Mouse (Mus musculus) induced T-regulatory cell, adult 2 months (primary cell): ENCODE results near the gene Ccdc172.

ENCODE experiments used
- DNase-seq: peaks from one replicate; pipeline ENCODE4 v3.0.0-alpha.2; 2012; ENCODE audit warnings: low read depth

Ccdc172 gene

DNA sequence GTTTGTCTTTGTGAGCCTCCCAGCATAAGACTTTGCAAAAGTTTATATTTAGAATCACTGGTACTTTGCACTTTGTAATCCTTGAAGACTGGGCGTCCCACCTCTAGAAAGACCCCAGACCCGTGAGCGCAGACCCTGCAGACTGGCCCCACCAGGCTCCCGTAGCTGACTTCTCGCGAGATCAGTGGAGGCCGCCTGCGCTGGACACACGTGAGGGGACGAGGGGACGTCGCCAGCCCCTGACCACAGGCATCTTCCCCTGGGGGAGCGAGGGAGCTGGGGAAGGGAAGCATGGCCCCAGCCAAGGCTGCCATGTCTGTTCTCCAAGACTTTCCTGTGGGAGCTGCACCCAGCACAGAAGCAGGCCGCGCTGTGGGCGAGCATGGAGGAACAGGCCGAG, at the start of gene Ccdc172:
Ccdc172 (plus strand) TSS at position 176 of the 400 bp plus-strand sequence.
- DNase-seq: no peak

DNA sequence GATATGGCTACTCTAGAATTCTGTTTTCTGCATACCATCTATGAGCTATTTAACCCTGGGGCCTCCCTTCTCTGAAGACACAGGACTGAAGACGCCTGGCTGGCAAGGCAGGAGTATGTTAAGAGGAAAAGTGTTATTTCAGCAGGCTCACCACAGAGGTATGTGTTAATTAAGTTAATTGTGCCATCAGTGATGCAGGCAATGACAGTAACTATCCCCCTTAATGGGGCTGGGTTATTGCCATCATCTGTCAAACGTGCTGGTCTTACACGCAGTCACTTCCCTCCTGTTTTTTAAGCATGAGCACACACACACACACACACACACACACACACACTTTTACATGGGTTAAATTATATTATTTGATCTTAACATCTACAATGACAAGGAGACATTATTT, 48.0 kb upstream of the Ccdc172 start:
- no peak for DNase-seq

DNA sequence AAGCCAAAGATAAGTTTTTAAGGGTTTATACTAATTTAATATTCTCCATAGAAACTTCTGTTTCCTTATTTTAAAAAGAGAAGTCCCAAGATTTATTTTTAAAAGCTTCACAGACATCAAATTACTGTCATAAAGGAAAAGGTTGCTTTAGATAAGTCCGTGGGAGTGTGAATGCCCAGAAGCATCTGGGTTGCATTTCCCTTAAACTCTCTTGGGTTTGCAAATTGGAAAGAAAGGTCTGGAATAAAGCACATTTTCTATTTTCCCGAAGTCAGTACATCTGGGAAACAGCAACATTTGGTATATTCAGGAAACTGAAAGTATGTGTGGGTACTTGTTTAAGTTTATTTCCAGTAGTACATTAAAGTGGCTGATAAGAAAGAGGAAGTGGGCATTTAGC, 43.5 kb upstream of the Ccdc172 start:
- no peak for DNase-seq

DNA sequence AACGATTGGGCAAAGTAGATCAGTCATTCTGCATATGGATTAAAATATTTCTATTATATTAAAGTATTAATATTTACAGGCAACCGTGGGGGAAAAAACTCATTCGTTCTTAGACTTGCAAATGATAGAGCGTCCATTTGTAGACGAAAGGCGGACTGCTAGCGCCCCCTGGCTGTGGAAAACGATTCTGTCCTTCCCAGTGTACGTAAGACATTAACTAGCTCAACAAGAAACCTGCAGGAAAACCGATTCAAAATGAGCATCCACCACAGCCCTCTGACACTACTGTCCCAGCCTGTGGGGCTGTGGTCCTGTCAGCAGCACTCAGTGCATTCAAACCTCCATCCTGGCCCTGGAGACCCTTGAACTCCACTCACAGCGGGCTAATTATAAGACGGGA, 42.4 kb upstream of the Ccdc172 start:
- peak; percentile 76 for DNase-seq

- DNase-seq: no peak
These were observed 37.5 kb upstream of the Ccdc172 start for GRCm38 (mm10) chr19:58474251-58474650.

GRCm38 (mm10) chr19:58482373-58482977, 29.3 kb upstream of the Ccdc172 start:
- DNase-seq: no peak

- no peak for DNase-seq
These were observed 25.1 kb upstream of the Ccdc172 start for GRCm38 (mm10) chr19:58486686-58487085.

GRCm38 (mm10) chr19:58497106-58497505, 14.7 kb upstream of the Ccdc172 start:
- no peak for DNase-seq

DNA sequence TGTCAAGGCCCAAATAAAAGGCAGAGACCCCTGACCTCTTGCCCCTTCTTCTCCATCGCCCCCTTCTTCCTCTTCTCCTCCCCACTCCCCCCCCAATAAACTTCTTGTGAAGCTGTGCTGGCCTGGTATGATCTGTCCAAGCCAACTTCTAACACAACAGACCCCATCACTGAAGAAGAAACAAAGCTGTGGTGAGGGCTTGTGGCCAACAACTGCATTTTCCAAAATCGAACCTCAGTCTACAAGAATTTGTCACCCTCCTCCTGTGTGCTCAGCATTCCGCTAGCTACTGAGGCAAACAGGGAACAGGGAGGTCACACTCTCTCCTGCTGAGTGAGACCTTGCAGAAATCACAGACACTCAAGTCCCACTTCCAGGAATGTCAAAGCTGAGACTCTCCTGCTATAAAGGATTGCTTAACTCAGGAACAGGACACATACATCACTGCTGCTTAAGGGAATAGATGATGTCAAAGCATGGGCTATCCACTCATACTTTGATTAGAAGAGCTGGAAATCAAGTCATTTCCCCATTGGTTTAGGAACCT, 12.3 kb upstream of the Ccdc172 start:
- DNase-seq: no peak

DNA sequence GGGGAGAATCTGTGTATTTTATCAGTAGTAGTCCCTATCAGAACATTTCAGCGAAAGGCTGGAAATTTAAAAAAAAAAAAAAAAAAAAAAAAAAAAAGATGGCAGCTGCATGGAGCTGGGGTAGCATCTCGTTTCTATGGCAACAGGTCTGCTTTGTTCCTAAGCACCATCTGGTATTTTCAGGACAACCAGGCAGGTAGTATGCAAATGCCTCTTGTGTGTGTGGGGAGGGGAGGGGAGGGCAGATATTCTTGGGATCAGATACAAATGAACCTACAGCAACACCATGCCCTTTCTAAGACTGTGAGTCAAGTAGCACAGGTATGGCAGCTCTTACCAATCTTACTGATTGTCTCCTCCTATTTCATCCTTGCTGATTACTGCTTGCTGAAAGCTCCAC, 11.7 kb upstream of the Ccdc172 start:
- no peak for DNase-seq

GRCm38 (mm10) chr19:58521696-58522095, 9.9 kb downstream of the Ccdc172 start:
- no peak for DNase-seq

DNA sequence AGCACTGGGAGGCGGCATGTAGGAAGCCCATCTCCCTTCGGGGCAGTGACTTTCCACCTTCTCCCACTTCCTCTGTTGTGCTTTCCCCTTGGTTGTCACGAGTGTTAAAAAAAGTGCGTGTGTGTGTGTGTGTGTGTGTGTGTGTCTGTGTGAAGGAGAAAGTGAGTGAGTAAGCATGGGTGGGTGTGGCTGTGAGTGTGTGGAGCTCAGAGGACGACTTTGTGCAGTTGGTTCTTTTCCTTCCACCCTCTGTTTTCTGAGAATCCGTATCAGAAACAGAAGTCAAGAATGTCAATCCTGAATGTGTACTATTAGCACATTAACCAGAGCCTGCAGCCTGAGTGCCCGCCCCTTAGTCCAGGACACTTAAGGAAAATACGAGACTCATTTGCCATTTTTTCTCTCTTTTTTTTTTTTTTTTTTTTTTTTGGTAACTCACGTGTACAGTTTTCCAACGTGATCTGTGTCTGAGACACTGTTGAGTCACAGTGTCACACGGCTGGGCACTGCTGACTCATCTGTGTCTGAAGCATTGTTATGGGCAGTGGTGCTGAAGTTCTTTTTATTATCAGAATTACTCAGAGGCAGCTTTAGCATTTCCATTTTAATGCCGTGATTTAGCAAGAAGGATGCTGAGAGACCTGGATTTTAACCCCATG, 12.1 kb downstream of the Ccdc172 start:
- no peak for DNase-seq

DNA sequence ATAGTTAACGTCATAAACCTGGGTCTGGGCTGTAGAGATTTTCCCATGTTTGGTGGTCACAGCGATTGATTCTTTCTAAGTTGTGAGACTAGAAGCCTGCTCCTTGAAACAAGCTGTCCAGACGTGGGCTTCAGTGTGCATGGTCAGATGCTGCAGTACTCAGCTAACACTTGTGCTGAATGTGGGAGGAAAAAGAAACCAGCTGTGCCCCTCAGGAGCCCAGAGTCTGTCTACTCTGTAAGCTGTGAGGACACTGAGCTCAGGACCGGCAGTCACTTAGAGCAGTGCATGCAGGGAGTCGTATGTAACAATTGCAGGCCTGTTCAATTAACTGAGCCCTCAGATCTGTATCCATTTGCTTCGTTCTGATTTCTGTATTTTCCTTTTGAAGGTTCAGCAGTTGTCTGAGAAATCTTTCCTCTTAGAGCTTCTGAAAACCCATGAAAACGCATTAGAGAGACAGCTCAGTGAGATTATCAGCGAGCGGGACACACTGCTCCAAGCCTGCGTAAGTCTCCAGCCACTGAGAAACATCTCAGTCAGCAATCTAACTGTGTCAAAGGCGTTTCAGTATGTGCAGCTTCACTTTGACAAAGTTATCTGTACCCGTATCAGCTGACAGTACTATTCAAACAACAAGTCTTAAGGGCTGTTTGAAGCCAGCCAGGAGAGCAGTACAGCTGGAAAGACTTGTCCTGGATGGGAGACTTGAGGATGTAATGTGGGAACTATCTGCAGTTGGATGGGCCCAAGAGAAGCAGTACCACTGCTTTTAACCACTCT, 13.9 kb downstream of the Ccdc172 start:
- no peak for DNase-seq

DNA sequence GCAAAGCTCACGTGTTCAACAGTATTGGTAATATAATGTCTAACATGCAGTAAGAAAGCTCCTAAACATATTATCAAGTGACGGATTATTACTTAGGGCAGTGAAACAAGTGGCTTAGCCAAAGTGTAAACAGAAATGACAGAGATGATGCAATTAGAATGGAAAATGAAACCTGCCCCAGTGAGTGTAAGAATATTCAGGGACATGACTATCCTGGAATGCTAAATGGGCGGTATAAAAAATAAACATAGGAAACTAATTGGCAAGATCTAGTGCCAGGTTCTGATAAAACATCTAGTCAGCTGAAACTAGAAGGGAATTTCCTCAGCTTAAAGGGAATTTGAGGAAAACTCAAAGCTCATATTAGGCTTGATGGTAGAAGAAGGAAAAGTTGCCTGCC, 21.3 kb downstream of the Ccdc172 start:
- DNase-seq: no peak

DNA sequence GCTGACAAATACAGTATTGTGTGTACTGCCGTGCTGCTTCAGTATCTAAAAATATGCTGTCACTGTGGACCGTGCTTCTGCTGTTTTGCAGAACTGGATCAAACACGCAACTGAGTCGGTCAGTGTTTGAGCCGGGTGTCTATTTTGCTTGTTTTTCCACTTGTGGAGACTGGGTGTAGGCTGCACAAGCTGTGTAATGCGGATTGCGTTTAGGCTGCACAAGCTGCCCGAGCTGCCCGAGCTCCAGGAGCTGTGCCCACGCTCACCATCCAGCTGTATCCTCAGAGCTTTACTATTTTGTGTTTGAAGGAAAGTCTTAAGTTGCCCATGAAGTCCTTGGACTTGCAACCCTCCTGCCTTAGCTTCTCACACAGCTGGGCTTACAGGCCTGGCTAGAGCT, 24.9 kb downstream of the Ccdc172 start:
- no peak for DNase-seq

- DNase-seq: no peak
These were observed 28.6 kb downstream of the Ccdc172 start for GRCm38 (mm10) chr19:58540396-58540795.

DNA sequence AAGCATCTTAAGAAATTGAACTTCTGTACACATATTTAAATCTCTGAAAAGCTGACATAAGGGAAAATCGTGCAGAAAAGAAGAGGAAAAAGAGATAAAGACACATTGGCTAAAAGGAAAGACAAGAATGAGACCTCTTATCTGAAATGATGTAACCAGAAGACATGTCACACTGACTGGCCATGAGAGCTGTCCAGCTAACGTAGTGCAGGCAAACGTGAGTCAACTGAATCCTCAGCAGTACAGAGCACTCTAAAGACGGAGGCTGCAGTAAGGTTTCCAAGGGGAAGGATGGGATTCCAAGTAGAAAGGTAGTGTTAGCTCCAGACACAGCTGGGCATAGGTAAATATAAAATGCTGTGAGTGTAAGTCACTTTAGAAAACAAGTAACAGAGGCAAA, 36.6 kb downstream of the Ccdc172 start:
- no peak for DNase-seq

DNA sequence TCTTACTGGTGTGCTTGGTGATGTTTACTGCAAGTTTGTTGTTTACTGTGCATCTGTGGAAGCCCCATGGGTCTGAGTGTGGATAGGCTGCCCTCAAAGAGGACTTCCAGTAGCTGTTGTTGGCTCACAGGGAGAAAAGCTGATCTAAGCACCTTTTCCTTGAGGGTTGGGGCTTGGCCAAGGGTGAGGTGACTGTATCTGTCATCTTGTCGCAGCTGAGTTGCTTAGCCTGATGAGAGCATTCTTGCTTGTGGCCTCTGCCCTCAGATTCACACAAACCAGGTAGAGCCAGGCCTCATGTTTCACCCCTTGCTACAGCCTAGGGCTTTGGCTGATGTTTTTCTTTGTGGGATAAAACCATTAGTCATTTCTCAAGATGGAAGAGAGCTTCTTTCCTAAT, 38.7 kb downstream of the Ccdc172 start:
- no peak for DNase-seq

DNA sequence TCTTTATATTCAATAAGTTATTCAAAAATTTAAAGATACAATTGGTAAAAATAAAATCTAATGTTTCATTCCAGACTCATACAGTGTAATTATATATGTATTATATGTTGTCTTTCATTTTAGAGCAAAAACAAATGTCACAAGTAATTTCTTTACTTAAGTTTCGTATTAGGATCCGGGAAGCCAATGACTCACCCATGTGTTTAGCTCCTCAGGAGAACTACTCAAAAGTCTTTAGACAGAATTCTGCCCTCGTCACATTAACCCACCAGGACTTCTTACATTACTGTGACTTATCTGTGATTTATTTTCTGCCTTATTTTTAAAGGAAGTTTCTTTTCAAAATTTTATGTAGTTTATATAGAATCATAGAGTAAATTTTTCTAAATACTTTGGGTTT, 39.1 kb downstream of the Ccdc172 start:
- no peak for DNase-seq

GRCm38 (mm10) chr19:58554974-58555373, 43.2 kb downstream of the Ccdc172 start:
- DNase-seq: no peak

DNA sequence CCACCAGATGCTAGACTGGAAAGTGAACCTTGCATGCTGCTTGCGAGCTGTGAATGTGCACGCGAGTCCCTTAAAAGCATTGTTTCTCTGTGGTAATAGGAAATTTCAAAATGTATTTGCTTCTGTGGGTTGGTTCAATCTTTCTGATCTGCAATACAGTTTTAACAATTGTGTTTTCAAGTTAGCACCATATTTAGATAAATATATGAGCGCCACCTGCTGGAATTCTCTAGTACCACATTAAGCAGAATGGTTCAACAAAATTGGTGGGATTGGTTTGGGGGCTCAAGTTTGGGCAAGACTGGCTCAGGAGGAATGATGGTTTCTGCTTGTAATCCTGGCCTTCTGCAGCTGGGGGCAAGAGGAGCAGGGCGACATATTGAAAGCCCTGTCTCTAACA, 46.6 kb downstream of the Ccdc172 start:
- DNase-seq: peak; percentile 47

DNA sequence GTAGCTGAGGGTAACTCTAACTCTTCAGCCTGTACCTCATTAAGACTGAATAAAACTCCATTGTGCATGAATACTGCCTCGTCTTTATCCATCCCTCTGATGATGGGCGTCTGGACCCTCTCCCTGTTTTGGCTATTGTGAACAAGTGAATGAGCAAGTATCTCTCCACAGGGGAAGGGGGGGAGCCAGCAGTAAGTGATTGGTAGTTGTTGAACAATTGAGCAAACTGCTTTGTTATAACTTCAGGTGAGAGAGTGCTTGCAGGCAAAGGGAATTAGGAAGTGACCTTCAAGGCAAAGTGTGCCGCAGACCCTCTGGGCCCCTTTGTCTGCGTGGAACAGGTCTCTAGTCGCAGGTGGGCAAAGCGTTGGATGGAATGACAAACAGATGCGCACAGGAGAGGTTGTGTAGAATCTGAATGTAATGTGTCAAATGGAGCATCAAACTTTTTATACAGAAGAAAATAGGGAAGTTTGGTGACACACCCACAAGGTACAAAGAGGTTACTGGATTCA, 50.6 kb downstream of the Ccdc172 start:
- no peak for DNase-seq

DNA sequence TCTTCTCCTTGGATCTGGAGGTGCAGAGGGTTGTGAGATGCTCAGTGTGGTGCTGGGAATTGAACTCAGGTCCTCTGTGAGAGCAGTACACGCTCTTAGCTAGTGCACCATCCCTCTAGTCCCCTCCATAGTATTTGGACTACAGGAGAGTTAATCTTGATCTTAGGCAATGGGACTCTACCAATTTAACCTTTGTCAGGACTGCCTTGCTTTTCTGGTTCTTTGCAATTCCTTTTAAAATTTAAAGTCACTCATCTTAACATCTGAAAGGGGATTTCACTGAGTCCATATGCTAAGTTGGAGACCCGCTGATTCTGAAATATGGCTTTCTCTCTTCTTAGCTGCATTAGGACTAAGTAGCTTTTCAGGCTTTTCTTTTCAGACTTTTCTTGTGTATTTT, 59.8 kb downstream of the Ccdc172 start:
- no peak for DNase-seq
